Mouse (Mus musculus): Measurements from ENCODE around the gene Fam207a. TPM values are rescaled to one million over a fixed set of nuclear protein-coding genes. Genes with fewer than 3 reads are reported as not detected.

Gene Fam207a
- polyA plus RNA-seq, 1 experiment from 2014 or later, result 37.7 TPM

DNA sequence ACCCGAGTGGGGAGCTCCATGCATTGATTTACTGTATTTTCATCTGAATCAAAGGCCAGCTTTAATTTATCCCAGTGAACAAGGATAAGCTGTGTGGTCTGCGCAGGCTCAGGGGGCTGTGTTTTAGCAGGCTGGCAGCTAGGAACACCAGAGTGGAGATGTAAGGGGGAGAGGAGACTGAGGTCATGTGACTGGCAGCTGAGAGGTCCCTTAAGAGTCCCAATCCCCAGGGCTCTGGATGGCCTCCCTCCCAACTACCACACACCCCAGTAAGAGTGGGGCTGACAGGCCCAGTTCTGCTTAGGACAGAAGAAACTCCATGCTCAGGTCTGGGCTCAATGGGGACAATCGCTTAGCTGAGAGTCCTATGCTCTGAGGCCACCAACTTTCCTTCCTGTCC, 29.8 kb downstream of the Fam207a start:
- Histone ChIP-seq H3K9me3 (no peaks in the 10 kb centered on the region), H3K4me1 (peaks cover 11% of the 10 kb centered on the region), H3K36me3 (peaks cover 50% of the 10 kb centered on the region), H3K27ac (no peak overlapping the region), H3K4me2 (no peak overlapping the region), H3K4me3 (no peak overlapping the region), H3K27me3 (no peaks in the 10 kb centered on the region), H3K9ac (no peak overlapping the region)
- 81% methylated on average over 3 of the region's 3 CpGs for WGBS
- no peak for ATAC-seq (ENCODE audit: insufficient number of reproducible peaks, low FRiP score, low TSS enrichment, low read depth)

DNA sequence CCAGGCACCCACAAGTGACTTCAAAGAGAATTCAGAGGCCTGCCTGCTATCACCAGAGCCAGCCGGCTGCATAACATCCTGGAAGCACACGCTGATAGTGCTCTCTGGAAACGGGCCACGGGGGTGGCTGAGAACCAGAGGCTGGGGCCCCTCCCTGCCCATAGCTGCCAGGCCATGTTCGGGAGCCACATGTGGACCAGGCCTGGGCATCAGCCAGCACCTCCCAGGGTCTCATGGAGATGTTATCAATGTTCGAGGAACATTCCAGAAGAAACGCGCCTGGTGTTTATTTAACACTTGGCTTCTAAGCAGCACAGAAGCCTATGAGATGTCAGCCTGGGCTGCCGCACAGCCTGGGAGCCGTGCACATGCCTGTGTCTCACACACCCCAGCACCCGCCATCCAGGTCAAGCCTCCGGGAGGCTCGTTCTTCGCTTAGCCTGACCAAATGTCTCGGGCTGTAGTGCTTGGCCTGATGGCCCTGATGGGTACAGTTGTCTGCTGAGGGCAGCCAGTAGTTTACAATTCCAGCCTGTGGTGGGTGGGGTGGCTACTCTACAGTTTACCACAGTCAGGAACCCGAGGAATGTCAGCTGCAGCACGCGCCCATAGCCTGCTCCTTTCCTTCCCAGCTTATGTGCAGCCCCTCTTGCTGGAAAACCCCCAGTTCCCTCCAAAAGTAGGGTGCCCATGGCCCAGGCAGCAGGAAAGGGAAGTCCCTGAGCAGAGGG, 31.2 kb downstream of the Fam207a start:
- Histone ChIP-seq H3K27me3 (no peaks in the 10 kb centered on the region), H3K27ac (peak overlapping the region; percentile 29), H3K4me1 (peaks cover 11% of the 10 kb centered on the region), H3K9ac (no peak overlapping the region), H3K9me3 (no peaks in the 10 kb centered on the region), H3K36me3 (peaks cover 38% of the 10 kb centered on the region), H3K4me2 (no peak overlapping the region; the same call in 1 of the 2 replicates), H3K4me3 (no peak overlapping the region)
- peak; percentile 25; the same call in 1 of the 2 replicates for ATAC-seq (ENCODE audit: insufficient number of reproducible peaks, low FRiP score, low TSS enrichment, low read depth)
- 22% methylated on average over 18 of the region's 18 CpGs for WGBS

DNA sequence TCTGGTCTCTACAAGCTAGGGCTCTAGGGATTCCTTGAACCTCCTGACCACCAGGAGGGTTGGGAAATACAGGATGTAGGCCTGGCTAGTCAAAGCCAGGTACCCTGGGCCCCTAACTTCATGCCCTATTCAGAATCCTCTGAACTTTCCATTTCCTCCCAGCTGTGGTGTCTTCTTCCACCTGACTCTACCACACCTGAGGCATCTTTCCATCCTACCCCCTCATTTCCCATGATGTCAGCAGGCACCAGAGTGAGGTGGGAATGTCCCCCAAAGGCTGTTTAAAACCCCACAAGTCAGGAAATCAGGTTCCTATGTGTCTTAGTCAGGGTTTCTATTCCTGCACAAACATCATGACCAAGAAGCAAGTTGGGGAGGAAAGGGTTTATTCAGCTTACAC, 33.8 kb downstream of the Fam207a start:
- Histone ChIP-seq H3K4me1 (peaks cover 11% of the 10 kb centered on the region), H3K9me3 (no peaks in the 10 kb centered on the region), H3K4me3 (no peak overlapping the region), H3K27me3 (no peaks in the 10 kb centered on the region), H3K9ac (no peak overlapping the region), H3K27ac (no peak overlapping the region), H3K36me3 (peaks cover 13% of the 10 kb centered on the region), H3K4me2 (no peak overlapping the region)
- no peak for ATAC-seq (ENCODE audit: insufficient number of reproducible peaks, low FRiP score, low TSS enrichment, low read depth)

DNA sequence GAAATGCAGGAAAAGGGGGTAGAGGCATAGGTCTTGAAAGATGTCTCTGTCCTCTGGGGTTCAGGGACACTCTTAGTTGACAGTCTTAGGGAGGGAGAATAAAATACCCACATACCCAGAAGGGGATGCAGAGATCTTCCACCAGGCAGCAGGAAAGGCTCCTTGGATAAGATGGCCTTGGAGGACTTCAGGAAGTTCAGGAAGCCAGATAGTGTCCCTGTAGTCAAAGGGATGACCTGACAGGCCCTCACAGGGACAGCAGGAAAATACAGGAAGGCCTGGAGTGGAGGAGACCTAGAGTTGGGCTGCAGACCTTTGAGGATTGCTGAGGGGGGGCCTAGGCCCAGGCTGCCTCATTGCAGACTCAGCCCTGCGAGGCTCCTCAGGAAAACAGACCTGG, 35.6 kb downstream of the Fam207a start:
- no peak for ATAC-seq (ENCODE audit: insufficient number of reproducible peaks, low FRiP score, low TSS enrichment, low read depth)
- H3K9ac ChIP-seq, result no peak overlapping the region
- H3K27ac ChIP-seq, result no peak overlapping the region
- 74% methylated on average over 1 of the region's 1 CpGs for WGBS
- no peaks in the 10 kb centered on the region for H3K36me3 ChIP-seq
- no peak overlapping the region for H3K4me3 ChIP-seq
- no peaks in the 10 kb centered on the region for H3K27me3 ChIP-seq
- peaks cover 11% of the 10 kb centered on the region for H3K4me1 ChIP-seq
- H3K4me2 ChIP-seq, result no peak overlapping the region
- H3K9me3 ChIP-seq, result no peaks in the 10 kb centered on the region

DNA sequence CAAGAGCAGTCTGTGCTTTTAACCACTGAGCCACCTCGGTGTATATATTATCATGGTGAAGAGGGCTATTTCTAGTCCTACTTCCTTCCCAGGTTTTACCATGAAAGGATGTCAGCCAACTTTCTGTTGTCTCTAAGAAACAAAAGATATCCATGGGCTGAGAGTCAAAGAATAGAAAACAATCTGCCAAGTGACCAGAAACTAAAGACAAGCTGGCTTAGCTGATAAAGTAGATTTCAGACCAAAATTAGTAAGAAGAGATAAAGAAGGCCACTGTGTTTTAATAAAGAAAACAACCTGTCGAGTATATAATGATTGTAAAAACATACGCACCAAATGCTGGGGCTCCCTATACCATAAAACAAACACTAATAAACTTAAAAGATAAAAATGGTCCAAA, 38.7 kb downstream of the Fam207a start:
- no peaks in the 10 kb centered on the region for H3K36me3 ChIP-seq
- no peak overlapping the region for H3K4me2 ChIP-seq
- no peaks in the 10 kb centered on the region for H3K9me3 ChIP-seq
- no peaks in the 10 kb centered on the region for H3K27me3 ChIP-seq
- no peak for ATAC-seq (ENCODE audit: insufficient number of reproducible peaks, low FRiP score, low TSS enrichment, low read depth)
- WGBS, result 77% methylated on average over 3 of the region's 3 CpGs
- no peak overlapping the region for H3K9ac ChIP-seq
- no peak overlapping the region for H3K4me3 ChIP-seq
- H3K4me1 ChIP-seq, result no peaks in the 10 kb centered on the region
- H3K27ac ChIP-seq, result no peak overlapping the region

DNA sequence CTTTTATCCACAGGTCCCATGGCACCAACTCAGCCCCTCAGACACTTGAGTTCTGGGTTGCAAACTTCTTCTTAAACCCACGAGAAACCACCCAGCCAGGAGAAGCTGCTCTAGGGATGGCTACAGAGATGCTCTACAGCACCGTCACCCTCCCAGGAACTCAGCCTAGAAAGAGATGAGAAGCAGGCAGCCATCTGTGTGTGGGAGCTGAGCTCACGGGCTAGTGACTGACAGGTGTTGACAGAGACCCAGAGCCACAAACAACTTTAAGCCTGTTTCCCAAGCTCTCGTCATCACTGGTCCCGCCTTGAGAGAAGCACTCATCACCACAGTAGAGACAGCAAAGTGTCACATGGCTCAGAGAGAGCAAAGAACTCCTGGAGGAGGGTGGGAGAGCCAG, 43.4 kb downstream of the Fam207a start:
- Histone ChIP-seq H3K4me2 (no peak overlapping the region), H3K4me1 (0 out of 2 replicates have a peak, but pooled peaks cover 5% of the 10 kb centered on the region), H3K9ac (no peak overlapping the region), H3K4me3 (no peak overlapping the region), H3K36me3 (no peaks in the 10 kb centered on the region), H3K27ac (no peak overlapping the region), H3K27me3 (no peaks in the 10 kb centered on the region), H3K9me3 (no peaks in the 10 kb centered on the region)
- 59% methylated on average over 5 of the region's 5 CpGs for WGBS
- ATAC-seq (ENCODE audit: insufficient number of reproducible peaks, low FRiP score, low TSS enrichment, low read depth), result no peak

DNA sequence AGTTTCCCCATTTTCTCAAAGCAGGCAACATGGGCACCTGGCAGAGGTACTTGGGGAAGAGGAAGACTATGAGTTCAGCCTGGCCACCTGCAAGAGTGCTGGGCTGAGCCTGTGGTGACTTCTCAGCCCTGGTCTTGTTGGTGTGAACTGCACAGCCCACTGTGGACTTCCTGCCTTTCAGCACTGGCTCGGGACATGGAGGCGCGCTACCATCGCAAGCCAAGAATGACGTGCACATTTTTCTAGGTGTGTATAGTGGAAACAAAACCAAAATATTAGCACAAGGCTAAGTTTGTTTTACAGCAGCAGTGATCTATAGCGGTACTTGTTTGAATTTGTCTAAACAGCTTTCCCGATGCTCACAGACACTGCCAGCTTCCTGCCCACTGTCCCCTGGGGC, 44.1 kb downstream of the Fam207a start:
- Histone ChIP-seq H3K4me2 (no peak overlapping the region), H3K9ac (no peak overlapping the region), H3K36me3 (no peaks in the 10 kb centered on the region), H3K4me1 (0 out of 2 replicates have a peak, but pooled peaks cover 6% of the 10 kb centered on the region), H3K4me3 (no peak overlapping the region), H3K9me3 (no peaks in the 10 kb centered on the region), H3K27ac (no peak overlapping the region), H3K27me3 (no peaks in the 10 kb centered on the region)
- 78% methylated on average over 7 of the region's 7 CpGs for WGBS
- ATAC-seq (ENCODE audit: insufficient number of reproducible peaks, low FRiP score, low TSS enrichment, low read depth), result no peak

DNA sequence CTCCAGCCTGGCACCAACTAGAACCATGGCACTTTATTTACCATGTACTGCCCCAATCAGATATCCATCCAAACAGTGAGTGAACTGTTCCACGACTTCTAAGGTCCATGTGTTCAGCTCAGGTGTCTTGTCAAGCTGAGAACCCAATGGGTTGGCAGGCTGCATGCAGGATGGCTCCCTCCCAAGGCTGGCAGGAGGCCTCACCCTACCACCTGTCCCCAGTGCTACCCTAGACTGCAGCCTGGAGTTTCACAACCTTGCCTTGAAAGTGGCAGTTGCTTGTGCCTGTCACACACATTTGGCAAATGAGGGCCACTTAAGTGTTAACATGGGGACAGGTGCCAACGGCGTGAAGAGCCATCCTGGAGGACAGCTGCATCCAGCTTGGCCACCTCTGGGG, 44.8 kb downstream of the Fam207a start:
- Histone ChIP-seq H3K4me2 (no peak overlapping the region), H3K9me3 (no peaks in the 10 kb centered on the region), H3K4me3 (no peak overlapping the region), H3K27ac (no peak overlapping the region), H3K36me3 (no peaks in the 10 kb centered on the region), H3K9ac (no peak overlapping the region), H3K27me3 (no peaks in the 10 kb centered on the region), H3K4me1 (0 out of 2 replicates have a peak, but pooled peaks cover 6% of the 10 kb centered on the region)
- no peak for ATAC-seq (ENCODE audit: insufficient number of reproducible peaks, low FRiP score, low TSS enrichment, low read depth)
- WGBS, result 69% methylated on average over 3 of the region's 3 CpGs

DNA sequence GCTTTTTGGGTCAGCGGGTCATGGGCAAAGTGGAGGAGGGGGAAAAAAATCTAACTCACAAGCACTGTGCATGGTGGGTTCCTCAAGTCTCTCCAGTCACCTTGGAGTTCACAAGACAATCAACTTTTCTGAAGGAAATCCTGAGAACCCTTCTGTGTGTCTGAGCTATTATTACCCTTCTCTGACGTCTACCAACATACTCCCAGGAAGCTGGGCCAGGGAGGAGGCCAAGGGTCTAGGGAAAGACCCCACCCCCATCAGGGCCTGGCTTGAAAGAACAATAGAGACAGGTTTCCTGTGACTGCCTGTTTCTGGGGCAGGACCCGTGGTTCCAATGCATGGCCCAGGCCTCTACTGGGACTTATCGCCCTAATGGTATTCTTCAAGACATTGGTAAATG, 46.9 kb downstream of the Fam207a start:
- ATAC-seq (ENCODE audit: insufficient number of reproducible peaks, low FRiP score, low TSS enrichment, low read depth), result no peak

DNA sequence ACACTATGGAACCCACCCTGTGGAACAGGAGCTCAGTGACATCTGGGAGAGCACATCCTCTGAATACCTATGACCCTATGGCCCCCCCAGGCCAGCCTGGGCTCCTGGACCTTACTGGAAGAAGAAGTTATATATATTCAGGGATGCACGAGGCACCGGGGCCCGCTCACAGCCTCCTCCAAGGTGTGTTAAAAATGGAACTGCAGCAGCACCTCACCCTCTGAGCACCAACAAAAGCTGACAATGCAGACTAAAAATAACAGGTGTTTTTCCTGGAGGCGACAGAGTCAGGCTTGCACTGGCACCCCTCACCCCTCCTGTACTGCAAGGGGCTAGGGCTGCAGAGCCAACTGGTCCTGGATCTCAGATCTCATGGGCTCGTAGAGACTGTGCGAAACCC, 48.2 kb downstream of the Fam207a start:
- H3K36me3 ChIP-seq, result no peaks in the 10 kb centered on the region
- no peaks in the 10 kb centered on the region for H3K27me3 ChIP-seq
- no peak for ATAC-seq (ENCODE audit: insufficient number of reproducible peaks, low FRiP score, low TSS enrichment, low read depth)
- no peak overlapping the region for H3K4me3 ChIP-seq
- H3K27ac ChIP-seq, result no peak overlapping the region
- H3K9ac ChIP-seq, result no peak overlapping the region
- no peaks in the 10 kb centered on the region for H3K9me3 ChIP-seq
- 73% methylated on average over 6 of the region's 6 CpGs for WGBS
- peaks cover 14% of the 10 kb centered on the region for H3K4me1 ChIP-seq
- H3K4me2 ChIP-seq, result no peak overlapping the region

More for the DNA sequence above, 46.9 kb downstream of the Fam207a start:
- H3K27me3 ChIP-seq, result no peaks in the 10 kb centered on the region
- H3K4me3 ChIP-seq, result no peak overlapping the region
- WGBS, result 72% methylated on average over 4 of the region's 4 CpGs
- H3K9ac ChIP-seq, result no peak overlapping the region
- H3K9me3 ChIP-seq, result no peaks in the 10 kb centered on the region
- H3K4me2 ChIP-seq, result no peak overlapping the region
- no peaks in the 10 kb centered on the region for H3K36me3 ChIP-seq
- peaks cover 14% of the 10 kb centered on the region for H3K4me1 ChIP-seq
- H3K27ac ChIP-seq, result no peak overlapping the region

DNA sequence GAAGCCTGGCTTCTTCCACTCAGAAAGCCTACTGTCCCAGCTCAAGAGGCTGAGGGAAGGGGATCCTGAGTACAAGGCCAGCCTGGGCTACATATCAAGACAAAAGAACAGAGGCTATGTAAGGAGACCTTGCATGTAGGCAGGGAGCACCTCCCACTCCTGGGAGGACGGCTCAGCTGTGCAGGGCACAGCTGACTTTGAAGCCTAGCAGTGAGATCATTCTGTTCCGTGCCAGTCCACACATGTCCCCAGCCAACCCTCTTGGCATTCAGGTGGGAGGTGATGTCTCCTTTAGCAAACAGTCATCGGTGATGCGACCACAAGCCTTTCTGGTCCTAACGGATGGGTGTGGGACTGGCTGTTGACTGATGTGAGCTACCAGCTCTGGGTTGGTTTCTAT, 49.7 kb downstream of the Fam207a start:
- ATAC-seq (ENCODE audit: insufficient number of reproducible peaks, low FRiP score, low TSS enrichment, low read depth), result no peak
- Histone ChIP-seq H3K4me2 (no peak overlapping the region), H3K27me3 (no peaks in the 10 kb centered on the region), H3K4me3 (no peak overlapping the region), H3K9me3 (no peaks in the 10 kb centered on the region), H3K9ac (no peak overlapping the region), H3K36me3 (no peaks in the 10 kb centered on the region), H3K27ac (no peak overlapping the region), H3K4me1 (peaks cover 14% of the 10 kb centered on the region)
- 59% methylated on average over 5 of the region's 5 CpGs for WGBS

DNA sequence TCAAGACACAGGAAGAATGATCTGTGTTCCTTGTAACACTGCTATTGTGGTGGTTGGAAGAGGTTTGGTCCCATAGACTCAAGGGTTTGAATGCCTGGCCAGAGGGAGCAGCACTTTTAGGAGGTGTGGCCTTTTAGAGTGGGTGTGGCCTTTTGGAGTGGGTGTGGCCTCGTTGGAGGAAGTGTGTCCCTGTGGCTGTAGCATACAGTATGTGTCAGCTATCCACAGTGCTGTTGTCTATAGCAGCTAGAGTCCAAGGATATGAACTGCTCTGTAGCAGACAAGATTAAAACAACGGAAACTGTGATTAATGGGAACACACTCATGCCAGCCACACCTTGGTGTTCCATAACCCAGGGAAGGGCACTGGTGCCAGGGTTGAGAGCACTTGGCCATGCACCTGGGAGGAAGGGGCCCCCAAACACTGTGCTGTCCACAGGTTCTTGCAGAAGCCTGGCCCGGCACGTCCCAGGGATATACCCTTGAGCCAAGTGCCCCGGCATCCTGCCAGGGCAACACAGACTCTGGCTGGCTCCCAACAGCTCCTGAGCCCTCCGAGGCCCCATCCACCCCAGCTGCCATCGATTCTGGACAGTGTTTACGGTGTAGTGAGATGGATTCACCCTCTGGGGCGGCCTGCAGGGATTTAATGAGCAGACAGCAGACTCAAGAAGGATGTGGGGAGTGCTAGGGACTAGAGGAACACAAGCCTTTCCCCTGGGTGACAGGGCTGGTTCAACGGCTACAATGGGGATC, 51.2 kb downstream of the Fam207a start:
- H3K4me1 ChIP-seq, result peaks cover 14% of the 10 kb centered on the region
- no peak overlapping the region for H3K4me3 ChIP-seq
- no peak overlapping the region for H3K4me2 ChIP-seq
- 0 out of 2 replicates have a peak overlapping the region, but pooled peaks have one; percentile 29 for H3K27ac ChIP-seq
- H3K9me3 ChIP-seq, result no peaks in the 10 kb centered on the region
- no peaks in the 10 kb centered on the region for H3K27me3 ChIP-seq
- H3K9ac ChIP-seq, result no peak overlapping the region
- no peaks in the 10 kb centered on the region for H3K36me3 ChIP-seq
- WGBS, result 49% methylated on average over 10 of the region's 10 CpGs
- peak; percentile 71 for ATAC-seq (ENCODE audit: insufficient number of reproducible peaks, low FRiP score, low TSS enrichment, low read depth)
